Mouse (Mus musculus): ENCODE results near the gene Bloc1s1. TPM values are rescaled to one million over a fixed set of nuclear protein-coding genes. Genes with fewer than 3 reads are reported as not detected.
A peak's percentile ranks its signal among the peaks of the same experiment; 100 is the strongest.

The Bloc1s1 gene
- total RNA-seq, 2 experiments from 2014 or later, result 94.9 to 98.7 TPM

DNA sequence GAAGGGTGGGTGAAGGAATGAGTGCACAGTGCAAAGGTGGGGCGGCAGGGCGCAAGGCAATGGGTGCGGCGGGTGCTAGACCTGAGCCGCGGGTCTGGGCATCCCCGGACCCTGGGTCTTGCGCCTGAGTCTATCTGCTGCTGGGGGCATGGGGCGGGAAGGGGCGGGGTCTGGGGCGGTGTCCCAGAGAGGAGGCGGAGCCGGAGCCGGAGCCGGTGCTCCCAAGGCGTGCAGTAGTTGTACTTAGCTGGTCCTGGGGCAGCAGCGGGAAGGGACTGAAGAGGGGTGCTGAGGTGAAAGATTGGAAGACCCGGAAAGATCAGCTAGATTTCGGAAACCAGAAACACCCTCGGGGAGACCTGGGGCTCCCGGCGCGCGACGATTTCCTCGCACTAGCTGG, 9.7 kb upstream of the Bloc1s1 start, which contains the start of gene Itga7:
Gene Itga7 (plus strand): TSS at position 245 of the 400 bp plus-strand sequence.
- DNase-seq (ENCODE audit: low spot score in 2 of 2), result no peak

DNA sequence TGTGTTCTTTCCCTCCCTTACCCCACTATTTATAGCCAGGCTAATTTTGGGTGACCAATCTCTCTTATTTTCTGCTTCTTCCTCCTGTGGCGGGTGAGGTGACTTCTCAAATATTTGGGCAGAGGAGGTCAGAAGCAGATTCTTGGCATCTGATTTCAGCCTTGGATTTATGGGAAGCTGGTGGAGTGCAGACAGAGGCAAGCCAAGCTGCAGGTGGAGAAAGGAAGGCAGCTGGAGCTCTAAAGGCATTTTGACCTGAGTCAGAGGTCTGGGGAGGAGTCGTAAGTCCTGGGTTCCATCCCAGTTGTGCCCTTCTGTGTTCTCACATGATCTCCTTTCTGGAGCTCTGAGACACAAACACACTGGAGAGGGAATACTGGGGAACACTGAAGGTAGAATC, 7.6 kb upstream of the Bloc1s1 start:
- DNase-seq (ENCODE audit: low spot score in 2 of 2), result no peak

GRCm38 (mm10) chr10:128929638-128930378, 6.0 kb upstream of the Bloc1s1 start:
- no peak for DNase-seq (ENCODE audit: low spot score in 2 of 2)

DNA sequence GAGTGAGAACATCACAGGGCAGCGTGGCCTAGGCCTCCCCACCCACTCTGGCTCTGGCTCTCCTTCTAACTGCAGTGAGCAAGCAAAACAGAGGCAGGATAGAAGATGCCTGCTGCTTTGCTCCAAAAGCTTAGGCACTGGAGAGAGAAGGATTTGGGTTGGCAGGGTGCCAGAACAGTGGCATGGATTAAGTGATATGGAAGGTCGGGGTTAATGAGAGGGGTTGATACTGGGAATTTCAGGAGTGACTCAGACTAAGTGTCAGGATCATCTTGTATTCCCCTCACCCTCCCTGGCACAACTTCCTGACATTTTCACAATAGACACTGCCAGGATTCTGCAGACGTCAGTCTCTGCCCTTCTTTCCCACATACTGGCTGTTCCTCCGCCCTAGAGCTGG, 4.5 kb upstream of the Bloc1s1 start:
- DNase-seq (ENCODE audit: low spot score in 2 of 2), result no peak

GRCm38 (mm10) chr10:128923013-128923691, 683 bp downstream of the Bloc1s1 start:
- peak; percentile 95 to 96 for DNase-seq (ENCODE audit: low spot score in 2 of 2)

GRCm38 (mm10) chr10:128922822-128923012, 1.1 kb downstream of the Bloc1s1 start, which contains the start of gene Rdh5:
Rdh5 (minus strand) TSS chr10:128922888.
- DNase-seq (ENCODE audit: low spot score in 2 of 2), result no peak

DNA sequence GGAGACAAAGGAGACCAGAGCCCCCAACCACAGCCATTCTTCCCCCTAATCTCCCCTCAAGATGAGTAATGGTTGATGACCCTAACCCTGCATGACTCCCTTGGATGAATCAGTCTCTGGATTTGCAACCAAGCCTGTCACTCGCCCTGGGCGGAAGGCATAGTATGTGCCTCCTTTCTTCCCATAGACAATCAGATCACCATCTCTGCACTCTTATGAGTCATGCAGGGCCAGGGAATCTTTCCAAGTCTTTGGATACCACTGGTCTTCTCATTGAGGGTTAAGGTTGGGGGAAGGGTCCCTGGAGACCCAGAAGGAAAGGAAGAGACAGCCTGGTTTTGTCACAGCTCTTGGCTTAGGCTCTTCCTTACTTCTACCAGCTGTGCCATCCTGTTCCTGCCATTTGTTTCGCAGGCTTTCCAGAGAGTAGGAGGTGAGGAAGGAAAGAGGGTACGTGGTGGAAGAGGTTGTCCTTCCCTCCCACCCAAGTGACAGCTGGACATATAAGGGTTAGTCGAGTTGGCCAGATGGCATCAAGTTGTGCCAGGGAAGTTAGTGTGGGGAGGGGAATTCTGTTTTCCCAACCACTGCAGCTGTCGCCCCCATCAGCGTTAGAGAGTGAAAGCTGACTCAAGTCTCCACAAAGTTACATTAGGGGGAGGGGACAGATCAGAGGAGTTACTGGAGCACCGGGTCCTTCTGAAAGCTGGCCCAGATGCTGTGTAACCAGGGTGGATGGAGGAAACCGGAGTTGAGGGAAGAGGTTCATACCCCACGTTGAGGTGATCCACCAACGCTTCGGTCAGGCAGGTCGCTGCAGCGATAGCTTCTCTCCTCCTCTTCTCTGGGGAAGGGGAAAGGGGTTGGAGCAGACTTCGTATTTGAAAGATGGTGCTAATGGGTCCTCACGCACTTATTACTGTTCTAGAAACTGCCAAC, 1.7 kb downstream of the Bloc1s1 start:
- peak; percentile 44 to 52 for DNase-seq (ENCODE audit: low spot score in 2 of 2)

DNA sequence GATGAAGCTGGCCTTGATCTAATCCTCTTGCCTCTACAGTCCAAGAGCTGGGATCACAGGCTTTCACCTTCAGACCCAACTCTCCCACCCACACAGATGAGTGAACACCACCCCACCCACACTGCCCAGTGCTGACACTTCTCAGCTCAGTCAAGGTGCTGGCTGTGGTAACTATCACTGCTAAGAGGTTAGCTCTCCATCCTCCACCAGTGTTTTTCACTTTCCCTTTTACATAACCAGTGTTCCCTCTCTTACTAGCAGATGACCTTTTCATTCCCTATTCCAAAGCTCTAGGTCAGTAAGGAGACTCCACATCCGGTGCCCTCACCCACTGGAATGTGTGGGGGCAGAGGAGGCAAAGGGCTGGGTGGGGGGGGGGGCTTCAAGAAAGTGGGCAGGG, 2.6 kb downstream of the Bloc1s1 start:
- DNase-seq (ENCODE audit: low spot score in 2 of 2), result no peak

DNA sequence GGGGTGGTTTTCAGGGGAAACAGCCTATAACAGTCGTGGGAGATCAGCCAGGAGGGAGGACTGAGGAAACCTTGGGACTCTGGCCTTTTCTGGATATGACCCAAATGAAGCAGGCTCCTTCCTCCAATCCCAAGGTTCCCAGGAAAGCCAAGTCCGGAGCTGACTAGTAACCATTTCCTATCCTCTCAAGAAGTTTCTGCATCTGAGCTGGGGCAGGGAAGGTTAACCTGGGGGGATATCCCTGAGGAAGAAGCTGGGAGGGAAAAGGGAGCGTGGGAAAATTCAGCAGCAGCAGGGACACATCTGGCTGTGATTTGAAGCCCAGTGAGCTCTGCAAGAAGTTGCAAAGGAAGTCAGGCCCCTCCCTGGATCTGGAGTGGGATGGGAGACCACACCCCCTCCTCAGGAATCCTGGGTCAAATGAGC, 3.1 kb downstream of the Bloc1s1 start:
- no peak for DNase-seq (ENCODE audit: low spot score in 2 of 2)

GRCm38 (mm10) chr10:128919966-128920365, 3.9 kb downstream of the Bloc1s1 start:
- no peak for DNase-seq (ENCODE audit: low spot score in 2 of 2)

DNA sequence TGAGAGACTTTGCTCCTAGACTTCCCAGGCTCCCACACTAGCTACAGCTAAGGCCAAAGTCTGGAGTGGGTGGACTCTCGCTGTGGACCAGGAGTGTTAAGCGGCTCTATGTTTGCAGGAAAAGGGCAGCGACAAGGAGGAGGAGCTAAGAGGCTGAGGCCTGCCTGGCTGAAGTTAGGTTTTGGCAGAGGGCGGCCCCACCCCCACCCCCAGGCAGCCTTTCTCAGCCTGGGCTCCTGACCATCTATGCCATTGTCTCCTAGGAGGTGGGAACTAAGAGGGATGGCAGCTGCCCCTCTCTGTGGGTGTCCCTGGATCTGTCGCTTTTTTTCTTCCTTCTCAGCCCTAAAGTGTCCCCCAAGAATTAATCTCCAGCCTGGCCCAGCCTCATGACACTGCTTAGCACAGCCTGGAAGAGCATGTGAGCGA, 4.6 kb downstream of the Bloc1s1 start:
- DNase-seq (ENCODE audit: low spot score in 2 of 2), result no peak

- DNase-seq (ENCODE audit: low spot score in 2 of 2), result no peak
These were observed 5.6 kb downstream of the Bloc1s1 start for GRCm38 (mm10) chr10:128918246-128918645.

- no peak for DNase-seq (ENCODE audit: low spot score in 2 of 2)
These were observed 6.4 kb downstream of the Bloc1s1 start for GRCm38 (mm10) chr10:128917400-128917799.

DNA sequence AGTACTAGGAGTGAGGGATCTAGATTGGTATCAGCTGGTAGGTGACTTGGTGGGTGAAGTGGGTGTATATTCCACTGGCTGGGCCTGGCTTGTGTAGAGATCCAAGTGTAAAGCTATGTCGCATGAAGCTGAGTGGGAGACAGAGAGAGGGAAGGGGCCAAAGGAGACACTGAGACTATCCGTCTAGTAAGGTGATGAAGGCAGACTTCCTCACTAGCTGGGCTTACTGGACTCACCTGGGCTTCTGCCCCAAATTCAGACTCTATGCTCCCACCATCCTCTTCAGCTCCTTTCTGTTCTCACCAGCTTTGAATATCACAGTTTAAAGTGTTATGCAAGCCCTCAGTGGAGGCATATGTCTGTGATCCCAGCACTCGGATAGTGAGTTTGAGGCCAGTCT, 7.2 kb downstream of the Bloc1s1 start:
- DNase-seq (ENCODE audit: low spot score in 2 of 2), result no peak

DNA sequence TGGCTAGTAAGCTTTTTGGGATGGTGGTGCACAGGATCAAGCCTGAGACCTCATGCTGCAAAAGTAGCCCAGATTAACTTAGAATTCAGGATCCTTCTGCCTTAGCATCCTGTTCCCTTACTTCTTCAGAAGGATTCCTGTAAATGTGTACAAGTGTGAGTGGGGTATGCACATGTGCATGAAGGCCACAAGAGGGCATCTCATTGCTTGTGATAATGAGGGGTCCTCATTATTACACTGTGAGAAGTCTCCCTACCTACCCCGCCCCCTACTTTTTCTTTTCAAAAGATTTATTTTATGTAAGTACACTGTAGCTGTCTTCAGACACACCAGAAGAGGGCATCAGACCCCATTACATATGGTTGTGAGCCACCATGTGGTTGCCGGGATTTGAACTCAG, 8.3 kb downstream of the Bloc1s1 start:
- DNase-seq (ENCODE audit: low spot score in 2 of 2), result no peak

DNA sequence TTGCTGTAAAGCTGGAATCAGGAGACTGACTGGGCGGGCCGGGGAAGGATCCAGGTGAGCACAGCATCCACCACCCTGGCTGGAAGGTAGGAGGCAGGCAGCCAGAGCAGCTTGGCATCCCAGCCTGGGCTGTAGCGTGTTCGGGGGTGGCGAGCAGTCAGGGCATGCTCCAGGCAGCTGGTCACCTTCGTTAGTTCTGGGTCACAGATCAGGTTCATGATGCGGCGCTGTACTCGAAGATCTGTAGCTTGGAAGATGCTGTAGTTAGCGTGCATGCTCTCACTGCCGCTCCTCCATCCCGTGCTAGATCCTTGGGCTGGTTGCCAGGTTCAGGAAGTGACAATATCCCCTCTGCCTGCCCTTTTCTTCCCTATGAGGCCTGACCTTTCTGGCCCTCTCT, 10.1 kb downstream of the Bloc1s1 start:
- no peak for DNase-seq (ENCODE audit: low spot score in 2 of 2)

- peak; percentile 82 to 96 for DNase-seq (ENCODE audit: low spot score in 2 of 2)
These were observed 10.6 kb downstream of the Bloc1s1 start for GRCm38 (mm10) chr10:128913219-128913618.

DNA sequence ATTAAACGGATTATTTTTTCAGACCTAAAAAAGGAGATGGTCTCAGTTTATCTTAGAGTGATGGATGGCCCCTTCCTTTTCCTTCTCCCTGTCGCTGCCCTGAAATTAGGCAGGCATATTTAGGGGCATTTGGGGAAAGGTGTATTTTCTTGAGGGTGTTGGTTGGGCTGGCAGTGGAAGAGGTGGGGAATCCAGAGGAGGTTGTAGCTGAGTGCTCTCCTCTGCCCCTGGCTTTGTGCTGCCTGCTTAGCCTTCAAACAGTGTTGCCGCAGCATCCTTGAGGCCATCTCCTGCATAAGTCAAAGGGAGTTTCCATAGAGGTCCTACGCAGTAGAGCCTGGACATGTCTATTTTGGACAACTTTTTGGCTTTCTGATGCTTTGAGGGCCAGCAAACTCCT, 11.0 kb downstream of the Bloc1s1 start:
- no peak for DNase-seq (ENCODE audit: low spot score in 2 of 2)

DNA sequence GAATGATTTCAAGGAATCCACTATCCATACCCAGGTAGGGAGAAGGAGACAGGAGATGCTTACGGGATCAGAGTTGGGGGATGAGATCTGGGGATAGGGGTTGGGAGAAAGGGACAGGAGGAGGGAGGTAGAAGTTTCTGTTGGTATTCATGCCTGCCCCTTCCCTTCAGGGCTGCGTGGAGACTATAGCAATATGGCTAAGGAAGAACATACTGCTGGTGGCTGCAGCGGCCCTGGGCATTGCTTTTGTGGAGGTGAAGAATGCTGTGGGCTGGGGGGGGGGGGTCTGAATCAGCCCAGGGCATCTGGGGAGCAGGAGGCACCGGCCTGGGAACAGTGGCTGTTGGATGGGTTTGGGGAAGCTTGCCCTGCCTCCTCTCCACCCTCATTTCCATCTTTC, 11.6 kb downstream of the Bloc1s1 start:
- DNase-seq (ENCODE audit: low spot score in 2 of 2), result no peak

DNA sequence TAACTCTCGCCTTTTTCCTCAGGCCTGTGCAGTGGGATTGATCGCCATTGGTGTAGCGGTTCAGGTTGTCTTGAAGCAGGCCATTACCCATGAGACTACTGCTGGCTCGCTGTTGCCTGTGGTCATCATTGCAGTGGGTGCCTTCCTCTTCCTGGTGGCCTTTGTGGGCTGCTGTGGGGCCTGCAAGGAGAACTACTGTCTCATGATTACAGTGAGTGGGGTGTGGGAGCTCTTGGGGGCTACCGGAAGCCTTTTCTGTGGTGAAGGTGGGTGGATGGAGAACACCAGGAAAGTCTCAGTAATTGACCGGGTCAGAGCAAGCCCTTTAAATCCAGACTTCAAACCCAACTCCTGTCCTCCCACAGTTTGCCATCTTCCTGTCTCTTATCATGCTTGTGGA, 12.4 kb downstream of the Bloc1s1 start:
- no peak for DNase-seq (ENCODE audit: low spot score in 2 of 2)

DNA sequence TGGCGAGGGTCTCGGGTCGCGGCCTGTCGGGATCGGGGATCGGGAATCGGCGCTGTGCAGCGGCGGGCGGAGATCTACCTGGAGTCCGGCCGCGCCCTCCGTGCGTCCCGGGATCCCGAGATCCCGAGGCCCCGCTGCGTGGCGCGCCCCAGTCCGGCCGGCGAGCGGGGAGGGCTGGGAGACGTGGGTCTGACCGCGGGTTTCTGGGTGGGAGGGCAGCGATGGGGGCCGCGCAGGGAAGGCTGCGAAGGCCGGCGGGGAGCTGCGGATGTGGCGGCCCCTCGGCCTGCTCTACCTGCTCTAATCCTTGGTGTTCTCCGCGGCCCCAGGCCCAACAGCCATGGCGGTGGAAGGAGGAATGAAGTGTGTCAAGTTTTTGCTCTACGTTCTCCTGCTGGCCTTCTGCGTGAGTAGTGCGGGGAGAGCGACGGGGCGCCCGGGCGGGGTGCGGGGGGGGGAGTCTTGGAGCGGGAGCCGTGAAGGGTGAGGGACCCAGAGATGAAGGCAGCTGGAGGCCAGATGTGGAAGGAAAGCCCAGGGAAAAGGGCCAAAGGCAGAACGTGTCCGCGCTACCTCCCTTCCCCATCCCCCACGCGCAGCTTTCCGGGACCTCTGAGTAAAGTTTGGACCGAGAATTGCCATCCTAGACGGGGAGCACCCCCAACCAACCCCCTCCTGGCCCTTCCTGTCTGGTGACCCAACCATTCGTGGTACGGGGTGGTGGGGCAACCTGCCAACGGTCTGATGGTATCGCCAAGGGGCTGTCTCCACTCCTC, 13.6 kb downstream of the Bloc1s1 start:
- DNase-seq (ENCODE audit: low spot score in 2 of 2), result no peak

All from layer of hippocampus, adult 18-20 months (tissue).